Mouse (Mus musculus) testis, adult 2 months (tissue): ENCODE results near the gene Wfikkn1. TPM values are rescaled to one million over a fixed set of nuclear protein-coding genes. Genes with fewer than 3 reads are reported as not detected.

ENCODE experiments used
- H3K27ac ChIP-seq: fragments of 200-500 bp; 2 replicates; pipeline ENCODE4 v1.5.1; 2012; ENCODE audit warnings: low read depth, low read length; ENCODE audit not compliant: control insufficient read depth, insufficient read depth
- H3K27me3 ChIP-seq: fragments of 200-500 bp; 2 replicates; pipeline ENCODE4 v1.6.1; 2012; ENCODE audit warnings: mild to moderate bottlenecking, low read length, moderate library complexity; ENCODE audit not compliant: control insufficient read depth, insufficient read depth
- H3K36me3 ChIP-seq: fragments of 200-500 bp; 2 replicates; pipeline ENCODE4 v1.6.1; 2012; ENCODE audit warnings: mild to moderate bottlenecking, low read length; ENCODE audit not compliant: control insufficient read depth, insufficient read depth
- H3K4me1 ChIP-seq: fragments of 200-500 bp; 2 replicates; pipeline ENCODE4 v1.6.1; 2012; ENCODE audit warnings: low read length; ENCODE audit not compliant: control insufficient read depth, insufficient read depth
- H3K4me3 ChIP-seq: fragments of 200-500 bp; 2 replicates; pipeline ENCODE4 v1.5.1; 2012; ENCODE audit warnings: low read depth, mild to moderate bottlenecking, low read length, moderate library complexity, mixed read lengths; ENCODE audit not compliant: control insufficient read depth
- CTCF ChIP-seq: fragments of 200-500 bp; IDR thresholded peaks from 2 replicates; pipeline ENCODE4 v1.5.1; 2012; ENCODE audit warnings: low read depth, mild to moderate bottlenecking, inconsistent platforms, low read length, moderate library complexity; ENCODE audit not compliant: control insufficient read depth, insufficient read depth, insufficient replicate concordance
- POLR2A ChIP-seq: fragments of 200-500 bp; IDR thresholded peaks from 2 replicates; pipeline ENCODE4 v1.6.1; 2012; ENCODE audit warnings: low read depth, mild to moderate bottlenecking, inconsistent platforms, low read length, moderate library complexity; ENCODE audit not compliant: control insufficient read depth
- polyA plus RNA-seq: library from polyadenylated mRNA; depleted of rRNA; stranded (reverse); fragments of >200 nt; gene quantifications from 2 replicates; pipeline ENCODE4 v1.2.3, GENCODE M21; 2012

Gene Wfikkn1
- polyA plus RNA-seq, 1 experiment = 0.98 TPM

- TF ChIP-seq CTCF = no peak
- Histone ChIP-seq H3K4me1 (no peaks in the 10 kb centered on the region), H3K27ac (no peak overlapping the region), H3K27me3 (no peaks in the 10 kb centered on the region), H3K36me3 (no peaks in the 10 kb centered on the region; the same call in 1 of the 2 replicates), H3K4me3 (no peak overlapping the region)
Observed at GRCm38 (mm10) chr17:25883268-25883667, 2.6 kb upstream of the Wfikkn1 start.

GRCm38 (mm10) chr17:25882306-25882705, 1.6 kb upstream of the Wfikkn1 start:
- Histone ChIP-seq H3K4me3 (no peak overlapping the region), H3K27ac (no peak overlapping the region), H3K27me3 (no peaks in the 10 kb centered on the region), H3K36me3 (no peaks in the 10 kb centered on the region; the same call in 1 of the 2 replicates), H3K4me1 (no peaks in the 10 kb centered on the region)
- TF ChIP-seq CTCF (no peak), POLR2A (no peak)

GRCm38 (mm10) chr17:25881691-25882090, 1.0 kb upstream of the Wfikkn1 start:
- Histone ChIP-seq H3K27ac (no peak overlapping the region), H3K36me3 (no peaks in the 10 kb centered on the region; the same call in 1 of the 2 replicates), H3K27me3 (no peaks in the 10 kb centered on the region), H3K4me3 (no peak overlapping the region), H3K4me1 (no peaks in the 10 kb centered on the region; the same call in 1 of the 2 replicates)
- no peak for TF ChIP-seq POLR2A
- no peak for TF ChIP-seq CTCF

GRCm38 (mm10) chr17:25880913-25881641, 419 bp upstream of the Wfikkn1 start:
- Histone ChIP-seq H3K36me3 (no peaks in the 10 kb centered on the region; the same call in 1 of the 2 replicates), H3K4me3 (no peak overlapping the region), H3K27me3 (no peaks in the 10 kb centered on the region), H3K4me1 (no peaks in the 10 kb centered on the region; the same call in 1 of the 2 replicates), H3K27ac (no peak overlapping the region)
- TF ChIP-seq CTCF (no peak), POLR2A (no peak)

- Histone ChIP-seq H3K27ac (no peak overlapping the region), H3K4me3 (no peak overlapping the region), H3K36me3 (no peaks in the 10 kb centered on the region; the same call in 1 of the 2 replicates), H3K4me1 (peaks cover 8% of the 10 kb centered on the region), H3K27me3 (no peaks in the 10 kb centered on the region)
- TF ChIP-seq POLR2A = no peak
- no peak for TF ChIP-seq CTCF
Observed at GRCm38 (mm10) chr17:25879750-25880149, 908 bp downstream of the Wfikkn1 start.

GRCm38 (mm10) chr17:25879261-25879660, 1.4 kb downstream of the Wfikkn1 start:
- no peak overlapping the region for H3K4me3 ChIP-seq
- no peaks in the 10 kb centered on the region; the same call in 1 of the 2 replicates for H3K36me3 ChIP-seq
- no peaks in the 10 kb centered on the region for H3K27me3 ChIP-seq
- TF ChIP-seq CTCF (peak; percentile 24; the same call in 1 of the 2 replicates), POLR2A (no peak)
- no peak overlapping the region for H3K27ac ChIP-seq
- H3K4me1 ChIP-seq = peaks cover 13% of the 10 kb centered on the region

GRCm38 (mm10) chr17:25878611-25879180, 2.0 kb downstream of the Wfikkn1 start:
- Histone ChIP-seq H3K4me1 (peaks cover 15% of the 10 kb centered on the region), H3K27me3 (no peaks in the 10 kb centered on the region), H3K27ac (no peak overlapping the region), H3K36me3 (no peaks in the 10 kb centered on the region; the same call in 1 of the 2 replicates), H3K4me3 (no peak overlapping the region)
- TF ChIP-seq CTCF (no peak), POLR2A (no peak)
